Mouse (Mus musculus) ES-E14 (cell line): ENCODE results near the gene Vash2. TPM values are rescaled to one million over a fixed set of nuclear protein-coding genes. Genes with fewer than 3 reads are reported as not detected.

Experiments used
- DNase-seq: peaks from one replicate; pipeline ENCODE4 v3.0.0-alpha.2; 2013; ENCODE audit warnings: low read depth, low spot score
- H3K27ac ChIP-seq: 2 replicates; pipeline ENCODE4 v1.5.1; 2012; ENCODE audit warnings: low read depth, mild to moderate bottlenecking, low read length, moderate library complexity, mixed read lengths; ENCODE audit not compliant: poor library complexity, insufficient read depth, severe bottlenecking
- H3K36me3 ChIP-seq: 2 replicates; pipeline ENCODE4 v1.6.1; 2012; ENCODE audit warnings: mild to moderate bottlenecking, low read length, moderate library complexity, mixed read lengths; ENCODE audit not compliant: control insufficient read depth, poor library complexity, insufficient read depth, severe bottlenecking
- H3K4me1 ChIP-seq, 2 experiments: fragments of 150-350 bp in 1 of 2; sonication (generic) in 1 of 2; 2 replicates each; pipeline ENCODE4 v1.6.1; 2012; ENCODE audit warnings: low read length in 2 of 2, mild to moderate bottlenecking in 1 of 2, mixed read lengths in 1 of 2; ENCODE audit not compliant: control insufficient read depth in 2 of 2, insufficient read depth in 2 of 2, poor library complexity in 1 of 2
- H3K4me3 ChIP-seq, 2 experiments: fragments of 150-350 bp in 1 of 2; sonication (generic) in 1 of 2; 2 replicates each; pipeline ENCODE4 v1.5.1; 2012; ENCODE audit warnings: low read length in 2 of 2, low read depth in 1 of 2, mild to moderate bottlenecking in 1 of 2, mixed read lengths in 1 of 2; ENCODE audit not compliant: insufficient read depth in 1 of 2, poor library complexity in 1 of 2, severe bottlenecking in 1 of 2
- H3K9ac ChIP-seq: 2 replicates; pipeline ENCODE4 v1.6.1; 2012; ENCODE audit warnings: low read depth, mild to moderate bottlenecking, low read length, mixed read lengths; ENCODE audit not compliant: poor library complexity, insufficient read depth, severe bottlenecking
- H3K9me3 ChIP-seq: fragments of 150-350 bp; sonication (generic); 2 replicates; pipeline ENCODE4 v1.6.1; 2012; ENCODE audit warnings: low read depth, mild to moderate bottlenecking, low read length; ENCODE audit not compliant: control insufficient read depth, insufficient read depth
- CHD2 ChIP-seq: IDR thresholded peaks from 2 replicates; pipeline ENCODE4 v1.6.1; 2014; ENCODE audit warnings: mild to moderate bottlenecking, low read depth, low read length, inconsistent platforms
- HCFC1 ChIP-seq: IDR thresholded peaks from 2 replicates; pipeline ENCODE4 v1.6.1; 2012; ENCODE audit warnings: low read length, inconsistent platforms, borderline replicate concordance; ENCODE audit not compliant: insufficient read depth
- MAFK ChIP-seq: IDR thresholded peaks from 2 replicates; pipeline ENCODE4 v1.6.1; 2014; ENCODE audit warnings: mild to moderate bottlenecking, low read depth, low read length, inconsistent platforms; ENCODE audit not compliant: insufficient read depth
- ZC3H11A ChIP-seq: IDR thresholded peaks from 2 replicates; pipeline ENCODE4 v1.6.1; 2012; ENCODE audit warnings: low read depth, mild to moderate bottlenecking, inconsistent platforms, low read length, borderline replicate concordance
- ZNF384 ChIP-seq: IDR thresholded peaks from 2 replicates; pipeline ENCODE4 v1.6.1; 2012; ENCODE audit warnings: low read depth, low read length, inconsistent platforms
- in situ Hi-C, 2 experiments: fragments of 600-800 bp; cut with MboI; formaldehyde crosslinking; loops; one replicate each; pipeline ENCODE4 v1.15.1; 2025; ENCODE audit warnings: low sequenced_read_pairs in 2 of 2, inconsistent platforms in 1 of 2; ENCODE audit not compliant: unreplicated experiment in 2 of 2
- total RNA-seq: library from RNA; depleted of rRNA; stranded (reverse); fragments of 300-350 nt; gene quantifications from 2 replicates; pipeline ENCODE4 v1.2.3, GENCODE M21; 2012

Vash2 gene
- total RNA-seq, 1 experiment = 2.6 TPM

- H3K9ac ChIP-seq = no peak overlapping the region; the same call in 1 of the 2 replicates
- in situ Hi-C loops = no loop called here
- H3K4me1 ChIP-seq = peaks cover 0 to 3% of the 10 kb centered on the region in 2 experiments; a peak in 1 of 4 replicates
- no peaks in the 10 kb centered on the region for H3K9me3 ChIP-seq
- no peak overlapping the region for H3K27ac ChIP-seq
- peaks cover 6% of the 10 kb centered on the region; the same call in 1 of the 2 replicates for H3K36me3 ChIP-seq
- TF ChIP-seq HCFC1 (no peak), ZNF384 (no peak), ZC3H11A (no peak), MAFK (no peak), CHD2 (no peak)
- peak overlapping the region in 1 of 2 experiments; percentile 23; a peak in 1 of 4 replicates for H3K4me3 ChIP-seq
- no peak for DNase-seq
These were observed 30.2 kb downstream of the Vash2 start for GRCm38 (mm10) chr1:190948846-190949245.

- Histone ChIP-seq H3K9me3 (no peaks in the 10 kb centered on the region), H3K9ac (no peak overlapping the region), H3K4me1 (peaks cover 0 to 3% of the 10 kb centered on the region in 2 experiments; a peak in 1 of 4 replicates), H3K4me3 (no peak overlapping the region), H3K27ac (no peak overlapping the region), H3K36me3 (peaks cover 6% of the 10 kb centered on the region; the same call in 1 of the 2 replicates)
- no peak for TF ChIP-seq MAFK
- in situ Hi-C loops = no loop called here
- no peak for DNase-seq
These were observed 30.7 kb downstream of the Vash2 start for GRCm38 (mm10) chr1:190948439-190948838.

- peaks cover 6% of the 10 kb centered on the region; the same call in 1 of the 2 replicates for H3K36me3 ChIP-seq
- TF ChIP-seq MAFK = no peak
- no peak for TF ChIP-seq HCFC1
- TF ChIP-seq CHD2 = no peak
- no peak for TF ChIP-seq ZC3H11A
- no peak for TF ChIP-seq ZNF384
- no peak overlapping the region for H3K4me3 ChIP-seq
- no peak overlapping the region for H3K9ac ChIP-seq
- in situ Hi-C loops = no loop called here
- H3K4me1 ChIP-seq = peaks cover 0 to 3% of the 10 kb centered on the region in 2 experiments; a peak in 1 of 4 replicates
- H3K9me3 ChIP-seq = no peaks in the 10 kb centered on the region
- no peak for DNase-seq
- no peak overlapping the region for H3K27ac ChIP-seq
These were observed 31.1 kb downstream of the Vash2 start for GRCm38 (mm10) chr1:190947986-190948385.

GRCm38 (mm10) chr1:190944109-190944760 lies 34.9 kb downstream of the Vash2 start:
- peaks cover 0 to 3% of the 10 kb centered on the region in 2 experiments; a peak in 1 of 4 replicates for H3K4me1 ChIP-seq
- TF ChIP-seq HCFC1 = no peak
- TF ChIP-seq MAFK = 0 out of 2 replicates have a peak, but pooled peaks have one; percentile 5
- peak; percentile 82; the same call in 1 of the 2 replicates for TF ChIP-seq ZC3H11A
- no peak overlapping the region for H3K4me3 ChIP-seq
- peaks cover 18% of the 10 kb centered on the region for H3K36me3 ChIP-seq
- DNase-seq = peak; percentile 54
- H3K27ac ChIP-seq = no peak overlapping the region
- no peak overlapping the region for H3K9ac ChIP-seq
- in situ Hi-C loops = no loop called here
- H3K9me3 ChIP-seq = no peaks in the 10 kb centered on the region

- Histone ChIP-seq H3K4me1 (no peaks in the 10 kb centered on the region), H3K9me3 (no peaks in the 10 kb centered on the region)
These were observed 39.3 kb downstream of the Vash2 start for GRCm38 (mm10) chr1:190939803-190940202.

More at GRCm38 (mm10) chr1:190939803-190940202, 39.3 kb downstream of the Vash2 start:
- no peak for TF ChIP-seq HCFC1
- TF ChIP-seq ZC3H11A = no peak
- TF ChIP-seq MAFK = no peak
- no peak for TF ChIP-seq CHD2
- no peak for TF ChIP-seq ZNF384
- H3K36me3 ChIP-seq = peaks cover 14% of the 10 kb centered on the region
- DNase-seq = no peak
- no peak overlapping the region; the same call in 1 of the 2 replicates for H3K27ac ChIP-seq
- no peak overlapping the region for H3K9ac ChIP-seq
- H3K4me3 ChIP-seq = no peak overlapping the region
- in situ Hi-C loops = no loop called here
